Mouse (Mus musculus) adrenal gland, postnatal 10 days (tissue): ENCODE data around the gene Pkd1l2. TPM values are rescaled to one million over a fixed set of nuclear protein-coding genes. Genes with fewer than 3 reads are reported as not detected.
A peak's percentile ranks its signal among the peaks of the same experiment; 100 is the strongest.

ENCODE experiments used
- DNase-seq: peaks from one replicate; pipeline ENCODE4 v3.0.0; 2021; ENCODE audit warnings: mixed read lengths
- total RNA-seq, 2 experiments: library from RNA; stranded (reverse); gene quantifications; 2 replicates each; pipeline ENCODE4 v1.2.3; 2021

The Pkd1l2 gene
- total RNA-seq, 2 experiments from 2014 or later, result 0.36 to 0.94 TPM

DNA sequence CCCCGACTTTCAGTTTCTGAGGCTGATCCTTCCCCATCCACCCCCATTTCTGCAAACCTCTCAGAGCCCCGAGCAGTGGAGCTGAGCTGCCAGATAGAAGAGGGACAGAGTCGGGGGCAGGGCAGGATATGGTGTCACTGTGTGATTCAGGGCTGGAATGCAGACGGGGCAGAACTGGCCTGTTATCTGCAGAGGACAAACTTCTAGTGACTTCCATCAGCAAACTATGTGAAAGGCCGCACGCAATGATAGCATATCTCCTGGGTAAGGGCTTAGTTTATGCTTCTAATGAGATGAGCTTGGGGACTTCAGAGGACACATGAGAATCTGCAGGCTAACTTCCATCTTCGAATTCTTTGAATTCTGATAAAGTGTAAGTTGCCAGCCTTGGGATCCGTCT, 3.3 kb upstream of the Pkd1l2 start:
- DNase-seq, result peak; percentile 18

DNA sequence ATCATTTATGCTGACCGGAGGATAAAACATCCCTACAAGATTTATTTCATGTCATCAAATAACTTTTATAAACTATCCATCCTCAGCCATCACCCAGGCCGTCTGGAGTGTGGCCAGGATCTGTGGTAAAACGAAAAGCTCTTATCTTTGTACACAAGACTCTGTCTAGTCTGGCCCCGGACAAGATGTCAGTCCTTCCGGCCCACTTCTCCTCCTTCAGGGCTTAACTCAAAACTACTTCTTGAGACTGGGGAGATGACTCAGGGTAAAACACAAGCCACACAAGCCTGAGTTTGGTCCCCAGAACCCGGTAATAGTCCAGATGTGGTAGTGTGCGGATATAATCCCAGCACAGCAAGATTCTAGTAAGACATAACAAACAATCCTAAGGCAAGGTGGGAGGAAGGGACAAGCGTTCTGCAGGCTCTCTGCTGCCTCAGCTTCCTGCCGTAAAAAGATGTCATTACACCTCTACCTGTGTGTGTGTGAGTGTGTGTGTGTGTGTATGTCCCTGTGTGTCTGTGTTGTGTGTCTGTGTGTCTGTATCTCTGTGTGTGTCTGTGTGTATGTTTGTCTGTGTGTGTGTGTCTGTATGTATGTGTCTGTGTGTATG, 804 bp upstream of the Pkd1l2 start:
- no peak for DNase-seq

DNA sequence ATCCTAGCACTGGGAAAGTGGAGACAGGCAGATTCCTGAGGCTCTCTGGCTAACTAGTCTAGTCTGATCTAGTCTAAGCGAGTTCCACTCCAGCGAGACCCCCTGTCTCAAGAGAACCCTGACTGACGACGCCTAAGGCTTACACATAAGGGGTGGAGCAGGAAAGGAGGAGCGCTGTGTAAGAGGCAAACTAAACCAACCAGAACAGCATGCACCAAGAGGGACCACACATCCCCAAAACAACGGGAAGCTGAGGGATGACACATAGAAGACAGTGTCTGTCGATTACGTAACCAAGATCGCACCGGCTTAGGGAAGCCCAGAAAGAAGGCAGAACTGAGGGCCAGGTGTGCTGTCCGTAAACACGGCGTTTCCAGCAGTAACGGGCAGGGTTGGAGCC, 2.6 kb downstream of the Pkd1l2 start:
- no peak for DNase-seq

DNA sequence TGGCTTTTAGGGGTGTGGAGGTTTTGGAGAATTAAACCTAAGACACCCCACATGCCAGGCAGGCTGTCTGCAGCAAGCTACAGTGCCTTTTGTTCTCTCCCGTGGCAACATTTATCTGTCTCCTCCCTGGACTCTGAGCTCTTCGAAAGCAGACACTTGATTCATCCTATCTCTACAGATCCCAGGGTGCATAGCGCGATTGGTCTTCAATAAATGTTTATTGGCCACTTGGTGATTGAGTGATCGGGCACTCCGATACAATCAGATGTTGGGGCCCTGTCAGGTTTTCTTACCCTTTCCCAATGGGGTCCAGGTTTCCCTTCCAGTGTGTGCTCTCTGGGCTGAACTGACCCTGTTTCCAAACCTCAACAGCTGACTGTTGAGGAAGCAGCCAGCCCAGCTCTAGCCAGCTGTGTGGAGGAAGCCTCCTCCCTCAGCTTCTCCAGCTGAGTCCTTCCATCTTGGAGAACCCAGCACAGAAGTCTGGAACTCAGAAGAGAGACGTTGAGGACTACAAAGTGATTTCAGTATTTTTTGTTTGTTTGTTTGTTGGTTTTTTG, 3.8 kb downstream of the Pkd1l2 start:
- no peak for DNase-seq

DNA sequence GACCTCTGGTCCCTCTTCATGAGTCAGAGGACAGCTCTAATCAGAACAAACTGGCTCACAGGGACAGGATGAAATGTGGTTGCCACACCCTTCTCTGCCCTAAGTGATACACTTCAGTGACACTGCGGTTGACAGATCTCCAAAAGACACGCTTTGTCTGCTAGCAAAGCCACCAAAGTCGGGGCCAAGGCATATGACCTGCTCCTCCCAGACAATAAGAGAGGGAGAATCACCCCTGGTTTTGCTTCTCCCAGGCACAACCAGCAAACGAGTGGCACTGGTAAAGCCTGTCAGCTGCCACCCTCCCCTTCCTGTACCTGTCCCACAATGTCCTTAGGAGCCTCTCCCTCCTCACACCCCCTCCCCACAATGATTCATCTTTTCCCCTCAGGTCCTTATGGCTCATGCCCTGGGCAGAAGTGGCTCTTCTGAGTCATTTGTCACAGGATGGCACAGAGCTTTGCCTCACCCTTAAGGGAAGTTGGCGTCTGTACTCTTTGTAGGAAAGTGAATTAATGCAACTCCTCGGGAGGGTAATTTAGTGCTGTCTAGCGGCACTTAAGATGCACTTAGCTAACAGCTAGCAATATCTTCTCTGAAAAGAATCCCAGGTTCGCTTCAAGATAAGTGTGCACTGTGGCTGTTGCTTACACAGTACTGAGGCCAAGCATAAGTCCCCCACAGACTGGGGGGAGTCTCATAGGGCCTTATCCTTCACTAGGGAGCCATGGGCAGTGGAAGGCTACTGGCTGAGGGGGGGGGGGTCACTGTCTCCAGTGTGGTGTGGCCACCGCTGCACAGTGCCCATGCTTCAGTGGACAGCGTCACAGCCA, 7.7 kb downstream of the Pkd1l2 start:
- DNase-seq, result no peak

DNA sequence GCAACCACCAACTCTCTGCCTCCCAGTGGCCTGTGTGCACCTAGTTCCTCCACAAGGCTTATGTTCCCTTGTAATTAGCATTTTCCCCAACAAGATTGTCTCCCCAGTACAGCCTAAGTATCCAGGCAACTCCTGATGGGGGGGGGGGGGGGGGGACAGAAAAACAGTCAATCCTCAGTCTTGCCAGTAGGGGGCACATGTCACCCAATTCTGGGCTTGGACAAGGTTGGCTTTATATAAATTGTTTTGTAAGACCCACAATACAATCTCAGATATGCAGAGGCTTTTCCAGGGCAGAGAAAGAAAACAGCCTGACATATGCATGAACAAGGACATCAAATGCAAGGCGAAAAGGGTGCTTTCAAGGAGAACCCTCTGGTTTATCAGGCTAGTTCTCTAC, 12.5 kb downstream of the Pkd1l2 start:
- DNase-seq, result peak; percentile 31

DNA sequence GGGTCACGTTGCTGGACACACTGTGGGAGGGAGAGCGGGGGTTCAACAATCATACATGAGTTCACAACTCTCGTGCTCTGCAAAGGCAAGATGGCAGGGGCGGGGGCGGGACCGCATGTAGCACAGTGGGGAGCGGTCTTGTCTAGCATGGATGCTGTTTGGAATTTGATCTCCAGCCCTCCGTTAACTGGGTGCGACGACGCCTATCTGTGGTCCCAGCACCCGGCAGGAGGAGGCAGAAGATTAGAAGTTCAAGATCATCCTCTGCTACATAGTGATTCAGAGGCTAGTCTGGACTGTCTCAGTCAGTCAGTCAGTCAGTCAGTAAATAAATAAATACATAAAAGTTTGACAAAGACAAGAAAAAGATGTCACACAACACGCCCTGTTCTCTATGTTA, 14.0 kb downstream of the Pkd1l2 start:
- no peak for DNase-seq

DNA sequence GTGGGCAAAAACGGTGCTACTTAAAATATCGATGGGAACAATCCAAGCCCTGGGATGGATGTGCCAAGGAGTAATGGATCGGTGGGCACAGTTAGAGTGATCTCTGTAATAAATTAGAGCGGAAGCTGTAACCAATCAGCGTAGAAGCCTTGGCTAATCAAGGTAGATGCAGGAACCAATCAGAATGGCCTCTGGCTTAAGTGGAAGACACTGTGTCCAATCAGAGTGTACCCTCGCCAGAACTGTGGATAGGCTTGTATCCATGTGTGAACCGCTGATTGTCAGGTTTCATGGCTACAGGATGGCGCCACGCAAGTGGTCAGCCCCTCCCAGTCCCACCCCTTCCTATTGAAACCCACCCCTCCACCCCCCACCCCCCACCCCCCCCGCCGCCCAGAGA, 14.9 kb downstream of the Pkd1l2 start:
- no peak for DNase-seq

DNA sequence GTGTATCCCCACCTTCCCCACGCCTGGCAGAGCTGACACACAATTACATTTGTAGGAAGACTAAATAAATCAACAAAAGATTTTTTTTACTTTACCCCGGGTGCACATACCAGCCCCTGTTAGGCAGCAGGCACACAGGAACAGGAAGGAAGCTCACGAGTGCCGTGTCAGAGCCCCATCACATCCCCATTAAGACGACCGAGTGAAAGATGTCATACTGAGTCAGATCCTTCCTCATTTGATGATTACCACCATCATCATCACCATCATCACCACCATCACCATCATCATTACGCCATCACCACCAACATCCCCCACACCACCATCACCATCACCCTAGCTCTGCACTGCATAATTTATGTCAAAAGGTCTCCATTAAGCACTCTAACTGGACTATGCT, 15.3 kb downstream of the Pkd1l2 start:
- no peak for DNase-seq

DNA sequence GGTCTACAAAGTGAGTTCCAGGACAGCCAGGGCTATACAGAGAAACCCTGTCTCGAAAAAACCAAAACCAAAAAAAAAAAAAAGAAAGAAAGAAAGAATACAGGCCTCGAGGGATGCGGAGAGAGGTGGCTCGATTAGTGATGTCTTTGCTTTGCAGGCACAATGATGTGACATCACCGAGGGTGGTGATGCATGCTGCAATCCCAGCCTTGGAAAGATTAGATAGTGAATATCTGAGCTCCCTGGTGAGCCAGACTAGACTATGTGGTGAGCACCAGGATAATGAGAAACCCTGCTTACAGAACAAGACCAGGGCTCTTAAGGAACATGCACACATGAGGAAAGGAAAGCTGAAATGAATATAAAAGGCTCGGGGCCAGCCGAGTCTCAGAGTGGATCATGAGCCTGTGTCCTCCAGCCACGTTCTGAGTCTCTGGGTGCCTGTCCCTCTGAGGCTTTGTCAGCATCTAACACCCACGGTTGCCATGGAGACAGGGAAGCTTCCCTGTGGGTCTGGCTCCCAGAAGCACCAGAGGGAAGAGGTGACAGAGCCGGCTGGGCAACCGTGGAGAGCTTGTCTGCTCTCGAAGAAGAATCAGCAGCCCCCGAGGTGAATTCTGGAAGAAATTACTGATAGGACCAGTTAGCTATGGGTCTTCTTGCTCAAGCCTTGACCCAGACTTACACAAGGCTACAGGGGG, 20.9 kb downstream of the Pkd1l2 start:
- peak; percentile 20 for DNase-seq

DNA sequence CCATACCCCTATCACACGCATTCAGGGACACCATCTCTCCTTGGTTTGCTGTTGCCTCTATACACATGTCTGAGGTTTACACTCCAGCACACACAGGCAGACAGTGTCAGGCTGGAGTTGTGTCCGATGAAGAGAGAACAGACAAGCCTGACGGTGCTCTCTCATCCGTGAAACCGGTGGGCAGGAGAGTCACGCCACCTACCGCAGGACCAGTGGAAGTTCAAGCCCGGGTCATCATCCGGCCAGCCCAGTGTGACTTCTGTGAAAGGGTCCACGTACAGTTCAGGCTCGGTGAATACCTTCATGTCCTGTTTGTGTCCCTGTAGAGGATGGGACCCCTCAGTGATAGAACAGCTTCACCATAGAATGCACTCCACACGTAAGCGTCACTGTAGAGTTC, 21.9 kb downstream of the Pkd1l2 start:
- DNase-seq, result no peak

DNA sequence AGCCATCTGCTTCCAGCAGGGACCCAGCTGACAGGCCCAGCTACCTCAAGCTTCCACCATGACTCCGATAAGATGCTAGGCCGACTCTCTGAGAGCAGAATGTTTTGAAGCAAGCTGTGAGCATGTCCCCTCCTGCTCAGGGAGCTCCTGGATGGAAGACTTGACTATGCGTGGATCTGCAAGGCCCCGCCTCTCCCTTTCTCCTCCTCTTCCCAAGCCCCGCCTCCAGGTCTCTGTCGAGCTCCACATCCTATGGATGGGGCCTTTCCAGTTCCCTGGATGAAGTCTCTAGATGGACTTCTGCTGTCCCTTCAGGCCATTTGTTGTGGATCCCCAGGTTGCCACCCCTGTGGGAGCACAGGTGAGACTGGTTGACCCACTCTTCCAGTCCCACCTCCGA, 23.2 kb downstream of the Pkd1l2 start:
- no peak for DNase-seq

DNA sequence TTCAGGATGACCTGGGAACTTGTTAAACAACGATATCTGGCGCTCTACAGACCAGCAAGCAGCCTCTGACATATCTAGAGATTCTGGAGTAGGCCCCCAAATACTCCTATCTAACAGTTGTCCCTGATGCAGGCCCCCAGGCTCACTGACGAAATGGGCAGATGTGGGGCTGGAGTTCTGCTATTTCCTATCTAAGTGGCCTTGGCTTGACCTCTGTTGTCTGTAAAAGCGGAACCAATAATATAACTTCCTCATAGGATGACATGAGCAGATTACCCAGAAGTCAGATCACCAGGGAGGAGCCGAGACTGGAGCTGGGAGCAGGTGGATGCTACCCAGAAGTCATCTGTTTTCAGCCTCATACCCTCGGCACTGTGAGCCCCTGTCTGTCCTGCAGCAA, 27.2 kb downstream of the Pkd1l2 start:
- no peak for DNase-seq

DNA sequence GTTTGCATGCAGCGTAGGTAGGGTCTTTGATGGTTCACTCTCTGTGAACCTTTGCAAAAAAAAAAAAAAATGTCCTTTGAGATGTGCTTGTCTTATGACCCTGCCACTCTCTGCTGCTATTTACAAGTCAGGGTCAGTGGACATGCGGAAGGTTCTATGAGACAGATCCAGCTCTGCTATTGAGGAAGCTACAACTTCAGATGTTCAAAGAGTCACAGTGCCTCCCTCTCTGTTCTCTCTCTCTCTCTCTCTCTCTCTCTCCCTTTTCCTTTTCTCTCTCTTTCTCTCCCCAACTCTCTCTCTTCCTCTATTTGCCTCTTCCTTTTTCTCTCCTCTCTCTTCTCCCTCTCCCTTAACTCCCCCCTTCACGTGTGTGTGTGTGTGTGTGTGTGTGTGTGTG, 28.1 kb downstream of the Pkd1l2 start:
- DNase-seq, result no peak

DNA sequence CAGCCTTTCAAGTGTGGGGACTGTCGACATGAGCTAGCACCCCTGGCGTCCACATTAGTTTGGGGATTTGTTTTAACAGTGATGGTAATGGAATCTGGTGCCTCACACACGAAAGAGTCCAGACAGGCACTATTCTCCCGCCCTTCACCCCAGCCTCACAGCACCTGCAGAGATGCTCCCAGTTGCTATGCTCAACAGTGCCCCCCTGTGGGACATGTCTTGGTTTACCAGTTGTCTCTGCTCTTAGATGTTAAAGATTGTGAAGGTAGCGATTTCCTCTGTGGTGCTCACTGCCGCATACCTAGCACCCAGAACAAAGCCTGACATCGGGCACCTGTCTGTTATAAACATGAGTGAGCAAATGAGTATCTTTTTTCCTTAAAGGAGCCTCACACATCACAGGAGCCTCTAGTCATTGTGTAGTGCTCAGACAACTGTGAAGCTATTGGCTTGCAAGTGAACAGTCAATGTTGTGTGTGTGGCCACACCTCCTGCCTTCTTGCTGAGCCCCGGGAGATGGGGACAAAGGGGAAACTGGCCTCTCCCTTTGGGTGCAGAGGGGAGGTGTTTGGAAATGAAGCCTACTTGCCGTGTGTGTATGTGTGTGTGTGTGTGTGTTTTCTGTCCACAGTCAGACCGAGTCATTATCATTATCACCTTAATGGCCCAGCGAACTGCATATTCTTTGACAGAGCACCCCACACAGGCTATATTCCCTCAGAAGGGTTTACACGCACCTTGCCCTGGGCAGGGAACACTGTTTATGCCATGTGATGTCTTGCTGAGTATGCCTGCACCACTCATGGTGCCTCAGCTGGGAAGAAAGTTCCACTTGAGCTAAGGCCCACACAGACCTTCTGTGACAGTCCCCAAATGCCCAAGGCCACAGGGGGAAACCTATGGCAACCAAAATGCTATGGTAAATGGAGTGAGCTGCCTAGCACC, 28.8 kb downstream of the Pkd1l2 start:
- DNase-seq, result peak; percentile 76

DNA sequence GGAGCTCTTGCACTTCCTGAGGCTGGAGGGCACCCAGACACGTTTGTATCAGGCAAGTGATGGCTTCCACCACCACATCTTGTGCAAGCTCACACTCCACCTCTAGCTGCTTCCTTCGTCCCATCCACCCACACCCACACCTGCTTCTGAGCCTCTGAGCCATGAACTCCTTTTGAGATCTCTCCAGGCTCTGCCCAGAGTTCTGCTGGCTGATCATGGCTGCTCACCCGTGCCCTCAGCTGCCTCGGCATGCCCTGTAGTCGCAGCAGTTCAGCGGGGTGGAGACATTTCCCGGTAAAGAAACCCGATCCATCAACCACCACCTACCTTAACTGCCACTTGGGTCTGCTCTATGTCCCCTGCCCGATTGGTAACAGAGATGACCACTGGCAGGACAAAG, 30.9 kb downstream of the Pkd1l2 start:
- DNase-seq, result no peak

DNA sequence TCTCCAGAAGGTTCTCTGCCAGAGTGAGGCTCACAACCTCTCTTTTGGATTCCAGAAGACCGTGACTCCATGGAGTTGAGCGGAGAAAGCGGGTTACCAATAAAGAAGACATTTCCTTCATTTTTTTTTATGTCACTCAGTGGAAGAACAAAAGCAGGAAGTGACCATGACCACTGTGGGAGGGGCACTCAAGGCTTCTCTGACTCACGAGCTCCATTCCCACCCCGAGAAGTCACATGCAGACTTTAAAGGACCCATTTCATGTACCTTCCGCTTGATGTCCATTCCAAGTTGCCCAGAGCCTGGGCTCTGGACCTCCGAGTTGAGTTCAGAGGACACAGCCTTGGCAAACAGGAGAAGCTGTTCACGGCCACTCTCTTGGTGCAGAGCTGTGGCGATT, 31.5 kb downstream of the Pkd1l2 start:
- DNase-seq, result peak; percentile 29

DNA sequence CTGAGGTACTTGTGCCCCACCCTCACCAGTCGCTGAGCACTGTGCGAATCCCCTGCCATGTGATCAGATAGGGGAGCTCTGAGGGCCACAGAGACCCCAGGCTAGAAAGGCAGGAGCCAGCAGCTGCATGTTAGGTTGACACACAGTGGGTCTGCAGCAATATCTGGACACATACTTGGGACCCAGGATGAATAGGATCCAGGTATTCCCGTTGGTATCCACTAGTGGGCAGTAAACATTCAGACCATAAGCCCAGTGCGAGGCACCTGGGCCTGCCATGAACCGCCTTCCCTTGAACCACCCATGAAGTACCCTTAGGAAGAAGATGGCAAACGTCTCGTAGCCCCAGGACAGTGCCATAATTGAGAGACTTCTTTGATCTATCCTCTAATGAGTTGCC, 32.8 kb downstream of the Pkd1l2 start:
- DNase-seq, result no peak

DNA sequence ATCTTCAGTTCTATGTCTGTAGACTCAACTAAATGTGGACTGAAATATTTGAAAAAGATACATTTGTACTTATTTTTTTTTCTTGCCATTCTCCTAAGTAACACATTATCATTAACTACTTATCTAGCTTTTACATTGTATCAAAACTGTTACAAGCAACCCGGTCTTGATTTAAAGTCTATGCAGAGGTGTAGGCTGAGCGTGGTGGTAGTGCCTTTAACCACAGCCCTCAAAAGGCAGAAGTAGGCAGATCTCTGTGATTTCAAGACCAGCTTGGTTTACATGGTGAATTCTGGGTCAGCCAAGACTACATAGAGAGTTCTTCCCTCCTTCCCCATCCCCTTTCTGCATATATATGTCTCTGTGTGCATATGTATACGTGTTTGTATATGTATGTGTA, 38.7 kb downstream of the Pkd1l2 start:
- DNase-seq, result no peak

DNA sequence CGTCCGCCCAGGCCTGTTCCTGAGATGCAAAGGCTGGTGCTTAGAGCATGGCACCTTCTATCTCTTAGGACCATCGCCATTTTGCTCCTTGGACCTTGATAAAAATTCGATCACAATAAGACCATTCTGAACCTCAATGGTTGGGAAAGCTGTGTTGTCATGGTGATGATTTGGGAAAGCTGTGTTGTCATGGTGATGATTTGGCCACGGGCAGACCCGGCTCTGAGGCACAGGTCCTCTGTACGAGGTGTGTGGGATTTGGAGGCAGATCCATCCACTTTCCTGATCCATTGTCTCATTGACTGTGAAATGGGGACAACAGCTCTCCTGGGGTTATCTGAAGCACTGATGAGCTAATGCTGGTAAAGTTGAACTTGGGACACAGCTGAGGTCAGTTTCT, 42.4 kb downstream of the Pkd1l2 start:
- DNase-seq, result no peak

DNA sequence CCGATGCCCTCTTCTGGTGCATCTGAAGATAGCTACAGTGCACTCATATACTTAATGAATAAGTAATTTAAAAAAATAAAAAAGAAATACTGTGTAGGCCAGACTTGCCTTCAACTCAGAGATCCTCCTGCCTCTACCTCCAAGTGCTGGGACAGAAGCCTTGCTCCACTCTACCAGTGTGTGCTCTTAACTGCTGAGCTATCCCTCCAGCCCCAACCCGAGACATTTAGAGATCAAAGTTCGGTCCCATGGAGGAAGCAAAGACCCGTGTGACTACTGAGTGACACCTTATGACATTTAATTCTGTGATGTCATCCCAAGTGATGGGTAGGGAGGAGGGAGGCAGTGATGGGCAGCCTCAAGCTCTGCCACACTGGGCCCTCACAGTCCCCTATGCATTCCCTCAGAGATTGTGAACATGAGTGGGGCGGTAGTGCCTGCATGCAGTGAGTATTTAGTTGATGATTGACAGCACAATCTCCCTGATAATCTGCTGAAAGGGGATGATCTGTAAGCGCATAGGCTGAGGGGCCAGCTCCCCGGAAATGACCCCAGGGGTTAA, 44.8 kb downstream of the Pkd1l2 start:
- DNase-seq, result no peak

DNA sequence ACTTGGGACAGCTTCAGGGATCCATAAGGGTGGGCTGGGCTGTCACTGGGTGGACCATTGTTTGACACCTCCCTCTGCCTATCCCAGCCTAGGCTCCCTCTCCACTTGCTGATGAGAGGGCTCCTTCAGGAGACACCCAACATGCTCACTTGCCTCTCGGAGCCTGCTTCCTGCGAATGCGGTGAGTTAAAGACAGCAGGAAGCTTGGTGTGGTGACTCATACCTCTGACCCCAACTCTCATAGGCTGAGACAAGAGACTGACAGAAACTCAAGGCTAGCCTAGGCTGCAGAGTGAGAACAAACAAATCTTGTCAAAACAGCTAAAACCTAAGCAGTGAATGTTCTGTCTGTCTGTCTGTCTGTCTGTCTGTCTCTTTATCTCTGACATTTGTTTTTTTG, 48.9 kb downstream of the Pkd1l2 start:
- peak; percentile 50 for DNase-seq
